Mouse (Mus musculus) MEL (cell line): ENCODE measurements around the gene Hoxb7. TPM values are rescaled to one million over a fixed set of nuclear protein-coding genes. Genes with fewer than 3 reads are reported as not detected.

ENCODE experiments used
- DNase-seq: peaks from one replicate; pipeline ENCODE4 v3.0.0; 2011; ENCODE audit warnings: low read depth, low spot score
- H3K27ac ChIP-seq: 2 replicates; pipeline ENCODE4 v1.5.1; 2012; ENCODE audit warnings: low read depth, mild to moderate bottlenecking, control low read depth, low read length, moderate library complexity; ENCODE audit not compliant: control insufficient read depth
- H3K27me3 ChIP-seq, 2 experiments: fragments of 150-350 bp in 1 of 2; sonication (generic) in 1 of 2; 2 replicates each; pipeline ENCODE4 v1.6.1; 2012; ENCODE audit warnings: low read length in 2 of 2, mild to moderate bottlenecking in 2 of 2, improper control_type of control experiment in 1 of 2, moderate library complexity in 1 of 2; ENCODE audit not compliant: insufficient read depth in 2 of 2, control insufficient read depth in 1 of 2
- H3K36me3 ChIP-seq, 2 experiments: 2 replicates each; pipeline ENCODE4 v1.6.1; 2012 to 2014; ENCODE audit warnings: low read length in 2 of 2, improper control_type of control experiment in 1 of 2, inconsistent platforms in 1 of 2, mild to moderate bottlenecking in 1 of 2; ENCODE audit not compliant: insufficient read depth in 2 of 2, control insufficient read depth in 1 of 2
- H3K4me1 ChIP-seq, 2 experiments: fragments of 150-350 bp in 1 of 2; sonication (generic) in 1 of 2; 2 replicates each; pipeline ENCODE4 v1.6.1; 2012; ENCODE audit warnings: low read length in 2 of 2, improper control_type of control experiment in 1 of 2, mild to moderate bottlenecking in 1 of 2; ENCODE audit not compliant: insufficient read depth in 2 of 2, control insufficient read depth in 1 of 2
- H3K4me3 ChIP-seq, 2 experiments: fragments of 150-350 bp in 1 of 2; sonication (generic) in 1 of 2; 2 replicates each; pipeline ENCODE4 v1.5.1; 2012; ENCODE audit warnings: low read depth in 2 of 2, low read length in 2 of 2, mild to moderate bottlenecking in 2 of 2, moderate library complexity in 2 of 2, control low read depth in 1 of 2, improper control_type of control experiment in 1 of 2; ENCODE audit not compliant: control insufficient read depth in 1 of 2, insufficient read depth in 1 of 2
- H3K79me2 ChIP-seq: 2 replicates; pipeline ENCODE4 v1.6.1; 2012; ENCODE audit warnings: mild to moderate bottlenecking, low read length, moderate library complexity; ENCODE audit not compliant: control insufficient read depth, poor library complexity, insufficient read depth
- H3K9ac ChIP-seq: 2 replicates; pipeline ENCODE4 v1.6.1; 2012; ENCODE audit warnings: low read depth, mild to moderate bottlenecking, control low read depth, low read length, moderate library complexity; ENCODE audit not compliant: control insufficient read depth, poor library complexity, severe bottlenecking
- H3K9me3 ChIP-seq: fragments of 150-350 bp; sonication (generic); replicated peaks from 2 replicates; pipeline ENCODE4 v1.6.1; 2012; ENCODE audit warnings: mild to moderate bottlenecking, low read length, improper control_type of control experiment, moderate library complexity; ENCODE audit not compliant: insufficient read depth
- CTCF ChIP-seq, 3 experiments: IDR thresholded peaks in 2 of 3; conservative IDR thresholded peaks in 1 of 3; 2 replicates each; pipeline ENCODE4 v1.5.1; 2011 to 2012; ENCODE audit warnings: low read length in 3 of 3, low read depth in 2 of 3, mild to moderate bottlenecking in 2 of 3, improper control_type of control experiment in 1 of 3, inconsistent platforms in 1 of 3, mixed read lengths in 1 of 3, moderate library complexity in 1 of 3; ENCODE audit not compliant: control insufficient read depth in 1 of 3, insufficient read depth in 1 of 3, poor library complexity in 1 of 3, severe bottlenecking in 1 of 3
- E2F4 ChIP-seq: IDR thresholded peaks from 2 replicates; pipeline ENCODE4 v1.6.1; 2011; ENCODE audit warnings: low read depth, low read length, improper control_type of control experiment, borderline replicate concordance
- GABPA ChIP-seq: IDR thresholded peaks from 2 replicates; pipeline ENCODE4 v1.6.1; 2012; ENCODE audit warnings: low read depth, mild to moderate bottlenecking, inconsistent platforms, low read length, improper control_type of control experiment, moderate library complexity
- MAFK ChIP-seq: IDR thresholded peaks from 2 replicates; pipeline ENCODE4 v1.6.1; 2011; ENCODE audit warnings: low read depth, mild to moderate bottlenecking, low read length, improper control_type of control experiment, borderline replicate concordance
- MAZ ChIP-seq: IDR thresholded peaks from 2 replicates; pipeline ENCODE4 v1.6.1; 2012; ENCODE audit warnings: low read depth, mild to moderate bottlenecking, inconsistent platforms, low read length, improper control_type of control experiment
- MXI1 ChIP-seq: IDR thresholded peaks from 2 replicates; pipeline ENCODE4 v1.6.1; 2011; ENCODE audit warnings: mild to moderate bottlenecking, low read depth, low read length, improper control_type of control experiment
- MYB ChIP-seq: IDR thresholded peaks from 2 replicates; pipeline ENCODE4 v1.6.1; 2011; ENCODE audit warnings: mild to moderate bottlenecking, low read depth, low read length, improper control_type of control experiment
- MYC ChIP-seq: IDR thresholded peaks from 2 replicates; pipeline ENCODE4 v1.6.1; 2011; ENCODE audit warnings: low read depth, mild to moderate bottlenecking, low read length, improper control_type of control experiment, moderate library complexity
- POLR2A ChIP-seq, 2 experiments: IDR thresholded peaks; 2 replicates each; pipeline ENCODE4 v1.6.1; 2011 to 2012; ENCODE audit warnings: low read length in 2 of 2, mild to moderate bottlenecking in 2 of 2, control low read depth in 1 of 2, improper control_type of control experiment in 1 of 2, low read depth in 1 of 2, moderate library complexity in 1 of 2; ENCODE audit not compliant: control insufficient read depth in 1 of 2, insufficient read depth in 1 of 2, poor library complexity in 1 of 2
- SIN3A ChIP-seq: IDR thresholded peaks from 2 replicates; pipeline ENCODE4 v1.6.1; 2012; ENCODE audit warnings: low read length, improper control_type of control experiment, inconsistent platforms
- TCF12 ChIP-seq: IDR thresholded peaks from 2 replicates; pipeline ENCODE4 v1.6.1; 2014; ENCODE audit warnings: low read depth, mild to moderate bottlenecking, inconsistent platforms, low read length, improper control_type of control experiment, moderate library complexity
- USF2 ChIP-seq, 2 experiments: IDR thresholded peaks; 2 replicates each; pipeline ENCODE4 v1.6.1; 2011 to 2012; ENCODE audit warnings: improper control_type of control experiment in 2 of 2, low read length in 2 of 2, borderline replicate concordance in 1 of 2, inconsistent platforms in 1 of 2, low read depth in 1 of 2, mild to moderate bottlenecking in 1 of 2; ENCODE audit not compliant: insufficient read depth in 1 of 2
- polyA plus RNA-seq, 2 experiments: library from polyadenylated mRNA; stranded (reverse) in 1 of 2; unstranded in 1 of 2; fragments of >175 nt in 1 of 2; fragments of >200 nt in 1 of 2; gene quantifications; 2 replicates each; pipeline versions ENCODE4 v1.2.1 to v1.2.4; 2012; ENCODE audit warnings: low replicate concordance in 2 of 2, low read depth in 1 of 2; ENCODE audit not compliant: insufficient read length in 2 of 2, insufficient read depth in 1 of 2, missing spikeins in 1 of 2
- total RNA-seq: library from RNA; depleted of rRNA; stranded (reverse); fragments of 300-350 nt; gene quantifications from 2 replicates; pipeline ENCODE4 v1.2.3, GENCODE M21; 2012

The Hoxb7 gene
- total and polyA plus RNA-seq, 3 experiments: not detected

DNA sequence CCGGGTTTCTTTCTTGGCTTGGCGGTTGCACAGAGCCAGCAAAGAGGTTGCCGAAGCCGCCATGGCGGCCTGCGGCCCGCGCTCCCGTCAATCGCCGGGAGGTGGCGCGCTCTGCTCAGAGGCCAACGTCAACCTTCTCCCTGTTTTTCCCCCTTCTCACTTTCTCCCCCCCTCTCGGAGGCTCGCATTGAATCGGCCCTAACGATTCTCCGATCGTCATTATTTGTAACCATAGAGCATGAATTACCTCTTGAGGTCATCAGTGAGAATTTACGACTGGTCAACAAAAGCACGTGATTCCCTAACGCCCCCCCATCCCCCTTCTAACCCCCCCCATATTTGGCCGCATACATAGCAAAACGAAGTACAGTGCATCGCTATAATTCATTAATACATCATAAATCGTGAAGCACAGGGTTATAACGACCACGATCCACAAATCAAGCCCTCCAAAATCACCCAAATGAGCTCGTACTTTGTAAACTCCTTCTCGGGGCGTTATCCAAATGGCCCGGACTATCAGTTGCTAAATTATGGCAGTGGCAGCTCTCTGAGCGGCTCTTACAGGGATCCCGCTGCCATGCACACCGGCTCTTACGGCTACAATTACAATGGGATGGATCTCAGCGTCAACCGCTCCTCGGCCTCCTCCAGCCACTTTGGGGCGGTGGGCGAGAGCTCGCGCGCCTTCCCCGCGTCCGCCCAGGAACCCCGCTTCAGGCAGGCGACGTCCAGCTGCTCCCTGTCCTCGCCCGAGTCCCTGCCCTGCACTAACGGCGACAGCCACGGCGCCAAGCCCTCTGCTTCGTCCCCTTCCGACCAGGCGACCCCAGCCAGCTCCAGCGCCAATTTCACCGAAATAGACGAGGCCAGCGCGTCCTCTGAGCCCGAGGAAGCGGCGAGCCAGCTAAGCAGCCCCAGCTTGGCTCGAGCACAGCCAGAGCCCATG is 17.0 kb downstream of the Hoxb7 start, which contains the start of gene Hoxb5:
Gene Hoxb5 (plus strand): TSS at position 186 of the 949 bp plus-strand sequence.
- Histone ChIP-seq H3K4me1 (no peaks in the 10 kb centered on the region), H3K27ac (no peak within 1 kb of the TSS), H3K27me3 (peaks cover 0 to 2% of the 10 kb centered on the region in 2 experiments; a peak in 1 of 4 replicates), H3K79me2 (no peaks in the 10 kb centered on the region), H3K36me3 (no peaks in the 10 kb centered on the region), H3K4me3 (no peak within 1 kb of the TSS), H3K9ac (no peak within 1 kb of the TSS), H3K9me3 (no peaks in the 10 kb centered on the region)
- DNase-seq: no peak
- TF ChIP-seq MAZ (no peak), E2F4 (no peak), SIN3A (no peak), MYC (no peak), POLR2A (IDR thresholded peaks at IDR 0.05; ENCODE audit: control insufficient read depth in 1 of 2, insufficient read depth in 1 of 2, low read depth in 1 of 2, low read length in 2 of 2, poor library complexity in 1 of 2) (no peak), MXI1 (no peak), TCF12 (no peak), MYB (no peak), MAFK (no peak), GABPA (no peak)

DNA sequence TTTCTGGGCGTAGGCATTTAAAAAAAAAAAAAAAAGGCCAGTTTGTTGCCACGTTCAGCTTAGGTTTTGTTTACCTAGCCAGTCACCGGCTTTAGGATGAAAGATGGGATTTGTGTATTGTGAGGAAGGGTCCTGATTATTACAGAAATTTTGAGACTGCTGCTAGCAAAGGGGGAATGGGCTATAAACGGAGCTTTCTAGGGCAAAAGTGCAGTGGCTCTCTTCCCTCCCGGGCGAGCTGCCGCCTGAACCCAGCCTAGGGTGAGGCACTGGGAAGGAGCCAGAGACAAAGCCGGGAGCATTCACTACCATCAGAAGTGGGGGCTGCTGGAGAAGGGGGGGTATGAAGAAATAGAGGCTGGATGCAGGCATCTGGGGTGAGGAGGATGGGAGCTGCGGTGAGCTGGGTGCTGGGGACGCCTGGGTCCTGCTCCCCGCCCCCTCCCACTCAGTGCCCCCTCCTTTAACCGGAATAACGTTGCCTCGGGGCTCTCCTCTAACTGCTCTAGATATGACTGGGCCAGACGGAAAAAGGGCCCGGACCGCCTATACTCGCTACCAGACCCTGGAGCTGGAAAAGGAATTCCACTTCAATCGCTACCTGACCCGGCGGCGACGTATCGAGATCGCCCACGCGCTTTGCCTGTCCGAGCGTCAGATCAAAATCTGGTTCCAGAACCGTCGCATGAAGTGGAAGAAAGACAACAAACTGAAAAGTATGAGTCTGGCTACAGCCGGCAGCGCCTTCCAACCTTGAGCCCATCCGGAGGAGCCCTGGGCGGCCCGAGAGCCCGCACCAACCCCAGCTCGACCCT is 18.2 kb downstream of the Hoxb7 start:
- H3K27me3 ChIP-seq: peaks cover 0 to 2% of the 10 kb centered on the region in 2 experiments; a peak in 2 of 4 replicates
- no peak overlapping the region for H3K4me3 ChIP-seq
- no peak for TF ChIP-seq MAFK
- TF ChIP-seq MAZ: no peak
- TF ChIP-seq USF2 (IDR thresholded peaks at IDR 0.05; ENCODE audit: borderline replicate concordance in 1 of 2, insufficient read depth in 1 of 2, low read depth in 1 of 2, low read length in 2 of 2): no peak
- TF ChIP-seq E2F4: no peak
- TF ChIP-seq CTCF (IDR thresholded peaks at IDR 0.05 in 2 of 3, conservative IDR thresholded peaks at IDR 0.05 in 1 of 3; ENCODE audit: control insufficient read depth in 1 of 3, insufficient read depth in 1 of 3, low read depth in 2 of 3, low read length in 3 of 3, poor library complexity in 1 of 3, severe bottlenecking in 1 of 3): no peak
- no peak for TF ChIP-seq POLR2A (IDR thresholded peaks at IDR 0.05; ENCODE audit: control insufficient read depth in 1 of 2, insufficient read depth in 1 of 2, low read depth in 1 of 2, low read length in 2 of 2, poor library complexity in 1 of 2)
- no peaks in the 10 kb centered on the region for H3K9me3 ChIP-seq
- H3K9ac ChIP-seq: no peak overlapping the region
- no peaks in the 10 kb centered on the region for H3K4me1 ChIP-seq
- H3K27ac ChIP-seq: no peak overlapping the region
- no peaks in the 10 kb centered on the region for H3K36me3 ChIP-seq
- DNase-seq: no peak
- no peaks in the 10 kb centered on the region for H3K79me2 ChIP-seq
